Mouse (Mus musculus): Measurements from ENCODE around the gene Lama2. TPM values are rescaled to one million over a fixed set of nuclear protein-coding genes. Genes with fewer than 3 reads are reported as not detected.

Lama2 gene
- polyA plus RNA-seq, 1 experiment from 2014 or later: 9.4 TPM

DNA sequence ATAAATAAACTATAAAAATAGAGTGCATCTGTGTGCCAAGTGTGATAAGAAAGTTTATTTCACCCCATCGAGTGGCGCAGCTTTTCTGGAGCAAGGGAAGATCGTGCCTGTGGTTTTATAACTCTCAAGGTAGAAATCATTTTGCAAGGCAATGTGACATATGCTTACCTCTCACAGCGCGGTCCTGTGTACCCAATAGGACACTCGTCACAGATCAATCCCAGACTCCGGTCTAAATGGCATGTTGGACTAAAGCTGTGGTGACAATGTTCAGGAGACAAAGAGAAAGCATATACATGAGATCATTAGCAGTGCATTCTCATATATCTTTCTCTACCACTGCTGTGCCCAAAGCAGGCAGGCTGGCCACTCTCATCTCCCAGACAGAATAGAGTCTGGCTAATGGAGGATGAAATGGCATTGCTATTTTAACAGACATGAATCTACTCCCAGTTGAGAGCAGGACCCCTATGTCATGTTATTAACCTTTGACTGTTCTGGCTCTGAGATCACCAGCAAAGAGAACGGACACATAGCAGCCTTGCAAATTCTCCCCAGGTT lies 395.7 kb downstream of the Lama2 start:
- Histone ChIP-seq H3K4me3 (ENCODE audit: low read depth, low read length) (no peak overlapping the region), H3K9me3 (ENCODE audit: control insufficient read depth, low read length) (no peaks in the 10 kb centered on the region), H3K27me3 (ENCODE audit: control insufficient read depth, insufficient read depth, low read length) (no peaks in the 10 kb centered on the region), H3K27ac (ENCODE audit: low read depth, low read length) (no peak overlapping the region), H3K36me3 (ENCODE audit: control insufficient read depth, insufficient read depth, low read length) (no peaks in the 10 kb centered on the region), H3K9ac (ENCODE audit: low read length) (no peak overlapping the region), H3K4me1 (ENCODE audit: control insufficient read depth, insufficient read depth, low read length) (no peaks in the 10 kb centered on the region), H3K4me2 (ENCODE audit: low read depth) (no peak overlapping the region)
- WGBS: 61% methylated on average over 8 of the region's 8 CpGs
- ATAC-seq (ENCODE audit: insufficient read depth, low FRiP score, low TSS enrichment) (peak; percentile 78), DNase-seq (ENCODE audit: low spot score) (peak; percentile 15)

DNA sequence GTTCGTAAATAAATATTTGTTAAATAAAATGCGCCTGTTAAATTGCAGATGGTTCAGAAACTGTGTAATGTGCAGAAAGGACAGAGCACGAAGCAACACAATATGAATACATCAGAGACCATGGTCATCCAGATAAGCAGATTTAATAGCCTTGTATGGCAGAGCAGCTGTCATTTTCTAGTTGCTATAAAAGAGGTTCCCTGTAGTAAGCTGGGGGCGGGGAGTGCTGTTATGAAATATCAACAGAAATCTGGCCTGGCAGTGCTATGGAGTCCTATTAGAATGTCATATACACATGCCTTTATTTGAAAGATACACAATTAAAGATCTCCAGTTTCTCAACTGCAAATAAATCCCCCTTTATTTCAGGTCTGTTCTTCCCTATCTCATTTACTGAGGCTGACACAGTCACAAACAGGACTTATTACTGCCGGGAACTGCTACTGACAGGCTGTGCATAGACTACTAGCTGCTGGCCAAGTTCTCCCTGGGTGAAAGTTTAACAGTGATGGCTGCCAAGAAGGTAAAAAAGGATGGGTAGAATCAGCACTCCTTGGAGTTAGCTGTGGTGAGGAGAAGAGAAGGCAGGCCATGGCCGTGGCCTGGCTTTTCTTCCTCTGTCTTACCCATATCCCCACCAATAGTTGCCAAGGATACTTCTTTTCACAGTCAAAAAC lies 396.8 kb downstream of the Lama2 start:
- Histone ChIP-seq H3K4me3 (ENCODE audit: low read depth, low read length) (no peak overlapping the region), H3K27ac (ENCODE audit: low read depth, low read length) (no peak overlapping the region), H3K4me2 (ENCODE audit: low read depth) (no peak overlapping the region), H3K4me1 (ENCODE audit: control insufficient read depth, insufficient read depth, low read length) (no peaks in the 10 kb centered on the region), H3K36me3 (ENCODE audit: control insufficient read depth, insufficient read depth, low read length) (no peaks in the 10 kb centered on the region), H3K9ac (ENCODE audit: low read length) (no peak overlapping the region), H3K9me3 (ENCODE audit: control insufficient read depth, low read length) (no peaks in the 10 kb centered on the region), H3K27me3 (ENCODE audit: control insufficient read depth, insufficient read depth, low read length) (no peaks in the 10 kb centered on the region)
- ATAC-seq (ENCODE audit: insufficient read depth, low FRiP score, low TSS enrichment): no peak
- DNase-seq (ENCODE audit: low spot score): no peak
- 87% methylated on average over 6 of the region's 6 CpGs for WGBS

GRCm38 (mm10) chr10:27219698-27220097 lies 399.9 kb downstream of the Lama2 start:
- Histone ChIP-seq H3K9ac (ENCODE audit: low read length) (no peak overlapping the region), H3K4me2 (ENCODE audit: low read depth) (no peak overlapping the region), H3K36me3 (ENCODE audit: control insufficient read depth, insufficient read depth, low read length) (no peaks in the 10 kb centered on the region), H3K9me3 (ENCODE audit: control insufficient read depth, low read length) (no peaks in the 10 kb centered on the region), H3K4me3 (ENCODE audit: low read depth, low read length) (no peak overlapping the region), H3K27ac (ENCODE audit: low read depth, low read length) (no peak overlapping the region), H3K4me1 (ENCODE audit: control insufficient read depth, insufficient read depth, low read length) (no peaks in the 10 kb centered on the region), H3K27me3 (ENCODE audit: control insufficient read depth, insufficient read depth, low read length) (no peaks in the 10 kb centered on the region)
- ATAC-seq (ENCODE audit: insufficient read depth, low FRiP score, low TSS enrichment) (no peak), DNase-seq (ENCODE audit: low spot score) (no peak)
- 68% methylated on average over 1 of the region's 1 CpGs for WGBS

DNA sequence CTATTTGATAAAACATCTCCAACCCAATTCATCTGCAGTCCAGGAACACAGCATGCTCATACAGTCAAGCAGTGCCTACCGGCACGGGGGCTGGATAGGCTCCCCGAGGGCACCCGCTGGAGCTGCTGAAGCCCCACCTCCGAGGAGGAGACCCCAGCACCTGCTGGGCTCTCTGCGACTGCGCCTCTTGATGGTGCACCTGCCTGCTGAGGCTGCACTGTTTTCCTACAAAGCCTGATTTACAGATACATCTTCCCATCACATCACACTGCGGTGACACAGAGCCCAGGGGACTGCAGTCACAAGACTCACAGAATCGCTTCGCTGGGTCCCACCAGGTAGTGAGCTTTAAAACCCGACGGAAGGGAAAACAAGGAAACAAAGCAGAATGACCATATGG lies 412.2 kb downstream of the Lama2 start:
- H3K9ac ChIP-seq (ENCODE audit: low read length): no peak overlapping the region
- WGBS: 20% methylated on average over 12 of the region's 12 CpGs
- no peak for DNase-seq (ENCODE audit: low spot score)
- no peak overlapping the region for H3K4me3 ChIP-seq (ENCODE audit: low read depth, low read length)
- no peaks in the 10 kb centered on the region for H3K27me3 ChIP-seq (ENCODE audit: control insufficient read depth, insufficient read depth, low read length)
- H3K4me2 ChIP-seq (ENCODE audit: low read depth): no peak overlapping the region
- H3K4me1 ChIP-seq (ENCODE audit: control insufficient read depth, insufficient read depth, low read length): no peaks in the 10 kb centered on the region
- ATAC-seq (ENCODE audit: insufficient read depth, low FRiP score, low TSS enrichment): no peak
- H3K36me3 ChIP-seq (ENCODE audit: control insufficient read depth, insufficient read depth, low read length): no peaks in the 10 kb centered on the region
- no peak overlapping the region for H3K27ac ChIP-seq (ENCODE audit: low read depth, low read length)
- no peaks in the 10 kb centered on the region for H3K9me3 ChIP-seq (ENCODE audit: control insufficient read depth, low read length)

DNA sequence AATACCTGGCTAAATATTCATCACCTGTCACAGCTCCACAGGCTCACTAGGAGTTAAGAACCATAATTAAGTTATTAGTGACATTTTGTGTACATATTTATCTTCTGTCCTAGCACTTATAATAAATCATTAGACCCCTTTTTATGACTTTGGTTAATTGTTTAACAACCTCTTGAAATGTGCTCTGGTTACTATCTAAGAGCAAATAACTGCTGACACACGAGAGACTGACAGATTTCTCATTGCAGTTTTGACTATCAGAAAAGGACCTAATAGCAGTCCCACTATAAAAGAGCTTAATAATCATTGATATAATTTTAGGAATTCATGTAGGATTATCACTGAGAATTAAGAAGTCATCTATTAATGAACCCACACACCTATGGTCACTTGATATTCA lies 421.1 kb downstream of the Lama2 start:
- Histone ChIP-seq H3K36me3 (ENCODE audit: control insufficient read depth, insufficient read depth, low read length) (no peaks in the 10 kb centered on the region), H3K4me3 (ENCODE audit: low read depth, low read length) (no peak overlapping the region), H3K4me1 (ENCODE audit: control insufficient read depth, insufficient read depth, low read length) (no peaks in the 10 kb centered on the region), H3K4me2 (ENCODE audit: low read depth) (no peak overlapping the region), H3K27ac (ENCODE audit: low read depth, low read length) (no peak overlapping the region), H3K27me3 (ENCODE audit: control insufficient read depth, insufficient read depth, low read length) (no peaks in the 10 kb centered on the region), H3K9ac (ENCODE audit: low read length) (no peak overlapping the region), H3K9me3 (ENCODE audit: control insufficient read depth, low read length) (no peaks in the 10 kb centered on the region)
- 44% methylated on average over 1 of the region's 1 CpGs for WGBS
- DNase-seq (ENCODE audit: low spot score) (no peak), ATAC-seq (ENCODE audit: insufficient read depth, low FRiP score, low TSS enrichment) (no peak)

- H3K9ac ChIP-seq (ENCODE audit: low read length): no peak overlapping the region
- H3K36me3 ChIP-seq (ENCODE audit: control insufficient read depth, insufficient read depth, low read length): no peaks in the 10 kb centered on the region
- no peak overlapping the region for H3K4me3 ChIP-seq (ENCODE audit: low read depth, low read length)
- H3K4me1 ChIP-seq (ENCODE audit: control insufficient read depth, insufficient read depth, low read length): no peaks in the 10 kb centered on the region
- no peak overlapping the region for H3K27ac ChIP-seq (ENCODE audit: low read depth, low read length)
- ATAC-seq (ENCODE audit: insufficient read depth, low FRiP score, low TSS enrichment) (no peak), DNase-seq (ENCODE audit: low spot score) (no peak)
- no peak overlapping the region for H3K4me2 ChIP-seq (ENCODE audit: low read depth)
- H3K9me3 ChIP-seq (ENCODE audit: control insufficient read depth, low read length): no peaks in the 10 kb centered on the region
- WGBS: 82% methylated on average over 8 of the region's 8 CpGs
- no peaks in the 10 kb centered on the region for H3K27me3 ChIP-seq (ENCODE audit: control insufficient read depth, insufficient read depth, low read length)
Measured at GRCm38 (mm10) chr10:27193986-27194908, 425.3 kb downstream of the Lama2 start.

- Histone ChIP-seq H3K27me3 (ENCODE audit: control insufficient read depth, insufficient read depth, low read length) (no peaks in the 10 kb centered on the region), H3K4me2 (ENCODE audit: low read depth) (no peak overlapping the region), H3K4me3 (ENCODE audit: low read depth, low read length) (no peak overlapping the region), H3K9ac (ENCODE audit: low read length) (no peak overlapping the region), H3K4me1 (ENCODE audit: control insufficient read depth, insufficient read depth, low read length) (no peaks in the 10 kb centered on the region), H3K27ac (ENCODE audit: low read depth, low read length) (no peak overlapping the region), H3K36me3 (ENCODE audit: control insufficient read depth, insufficient read depth, low read length) (no peaks in the 10 kb centered on the region), H3K9me3 (ENCODE audit: control insufficient read depth, low read length) (no peaks in the 10 kb centered on the region)
- DNase-seq (ENCODE audit: low spot score): no peak
- WGBS: 85% methylated on average over 9 of the region's 9 CpGs
- ATAC-seq (ENCODE audit: insufficient read depth, low FRiP score, low TSS enrichment): no peak
Measured at GRCm38 (mm10) chr10:27188630-27189365, 430.8 kb downstream of the Lama2 start.

DNA sequence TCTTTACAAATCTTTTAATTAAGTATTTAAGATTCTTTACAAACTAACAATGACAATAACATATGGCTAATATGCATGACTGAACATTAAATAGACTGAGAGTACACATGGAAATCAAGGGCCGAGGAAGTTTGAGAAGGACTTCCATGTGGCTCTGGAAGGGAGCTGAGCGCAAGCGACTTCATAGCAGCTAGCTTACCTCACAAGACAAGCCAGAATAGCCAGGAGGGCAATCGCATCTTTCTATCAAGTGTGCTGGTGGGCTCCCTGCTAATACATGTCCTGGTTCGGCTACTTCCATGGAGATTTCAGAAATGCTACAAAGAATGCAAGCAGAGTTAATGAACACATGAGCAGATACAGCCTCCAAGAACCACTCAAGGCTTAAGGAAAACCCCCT lies 435.4 kb downstream of the Lama2 start:
- no peak overlapping the region for H3K4me3 ChIP-seq (ENCODE audit: low read depth, low read length)
- H3K4me1 ChIP-seq (ENCODE audit: control insufficient read depth, insufficient read depth, low read length): no peaks in the 10 kb centered on the region
- no peak overlapping the region for H3K4me2 ChIP-seq (ENCODE audit: low read depth)
- no peaks in the 10 kb centered on the region for H3K36me3 ChIP-seq (ENCODE audit: control insufficient read depth, insufficient read depth, low read length)
- H3K9ac ChIP-seq (ENCODE audit: low read length): no peak overlapping the region
- no peak overlapping the region for H3K27ac ChIP-seq (ENCODE audit: low read depth, low read length)
- no peaks in the 10 kb centered on the region for H3K27me3 ChIP-seq (ENCODE audit: control insufficient read depth, insufficient read depth, low read length)
- ATAC-seq (ENCODE audit: insufficient read depth, low FRiP score, low TSS enrichment): no peak
- no peak for DNase-seq (ENCODE audit: low spot score)
- H3K9me3 ChIP-seq (ENCODE audit: control insufficient read depth, low read length): no peaks in the 10 kb centered on the region
- WGBS: 66% methylated on average over 5 of the region's 5 CpGs
